Mouse (Mus musculus) embryonic facial prominence, embryonic 14.5 days (tissue): ENCODE data around the gene Ifi207. TPM values are rescaled to one million over a fixed set of nuclear protein-coding genes. Genes with fewer than 3 reads are reported as not detected.
"Not testable (repeated sequence)": the region's sequence is repeated elsewhere in the genome, so short reads cannot be mapped to it uniquely, and the experiment has no call there.

Experiments used
- ATAC-seq: fragments of 200-750 bp; cut with Nextera tagmentation; 2 replicates; pipeline ENCODE4 v1.8.0; 2017; ENCODE audit warnings: low read depth, moderate number of reproducible peaks, moderate TSS enrichment
- DNase-seq: peaks from one replicate; pipeline ENCODE4 v3.0.0-alpha.2; 2015; ENCODE audit warnings: low spot score
- H3K27ac ChIP-seq: fragments of 300-500 bp; sonication (generic); replicated peaks from 2 replicates; pipeline ENCODE4 v1.5.1; 2014; ENCODE audit warnings: low read depth, mild to moderate bottlenecking, low read length, moderate library complexity
- H3K27me3 ChIP-seq: fragments of 300-500 bp; sonication (generic); replicated peaks from 2 replicates; pipeline ENCODE4 v1.6.1; 2014; ENCODE audit warnings: low read length; ENCODE audit not compliant: control insufficient read depth, insufficient read depth
- H3K36me3 ChIP-seq: fragments of 300-500 bp; sonication (generic); 2 replicates; pipeline ENCODE4 v1.6.1; 2014; ENCODE audit warnings: low read length, mixed read lengths; ENCODE audit not compliant: control insufficient read depth, insufficient read depth
- H3K4me1 ChIP-seq: fragments of 300-500 bp; sonication (generic); 2 replicates; pipeline ENCODE4 v1.6.1; 2014; ENCODE audit warnings: antibody characterized with exemption, low read length; ENCODE audit not compliant: control insufficient read depth, insufficient read depth
- H3K4me2 ChIP-seq: fragments of 300-500 bp; sonication (generic); 2 replicates; pipeline ENCODE4 v1.6.1; 2014; ENCODE audit warnings: low read depth, mild to moderate bottlenecking, low read length, moderate library complexity, mixed read lengths
- H3K4me3 ChIP-seq: fragments of 300-500 bp; sonication (generic); 2 replicates; pipeline ENCODE4 v1.5.1; 2014; ENCODE audit warnings: low read depth, mild to moderate bottlenecking, low read length
- H3K9ac ChIP-seq: fragments of 300-500 bp; sonication (generic); 2 replicates; pipeline ENCODE4 v1.6.1; 2014; ENCODE audit warnings: low read depth, mild to moderate bottlenecking, low read length, moderate library complexity, mixed read lengths
- H3K9me3 ChIP-seq: fragments of 300-500 bp; sonication (generic); 2 replicates; pipeline ENCODE4 v1.6.1; 2016; ENCODE audit warnings: low read length; ENCODE audit not compliant: control insufficient read depth
- WGBS: fragments of 180-500 bp; shearing (Covaris S2); extraction: QIAGEN DNeasy Blood & Tissue Kit; methylation state at CpG from one replicate; pipeline ENCODE4 v1.1.7; 2014; 5-methylcytosine and 5-hydroxymethylcytosine counted together
- polyA plus RNA-seq: library from polyadenylated mRNA; unstranded; fragments of >200 nt; fragmentation: Nextera tagmentation; extraction: Ambion mirVana; gene quantifications from 2 replicates; pipeline ENCODE4 v1.2.1, GENCODE M21; 2014

Ifi207 gene
- polyA plus RNA-seq, 1 experiment from 2014 or later: 2.7 TPM

DNA sequence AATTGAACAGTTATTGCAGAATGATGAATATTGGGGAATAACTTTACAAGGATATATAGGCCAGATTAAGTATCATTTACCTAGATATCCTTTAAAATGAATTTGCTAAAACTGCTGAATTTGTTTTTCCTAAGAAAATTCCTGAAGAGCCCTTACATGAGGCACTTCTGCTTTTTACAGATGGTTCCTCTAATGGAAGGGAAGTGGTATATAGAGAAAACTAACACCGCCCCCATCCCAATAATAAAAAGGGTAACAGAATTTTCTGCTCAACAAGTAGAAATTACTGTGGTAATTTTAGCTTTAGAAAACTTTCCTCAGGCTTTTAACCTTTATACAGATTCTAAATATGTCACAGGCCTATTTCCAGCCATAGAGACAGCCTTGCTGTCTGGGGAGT, 47.3 kb downstream of the Ifi207 start:
- Histone ChIP-seq H3K9me3 (no peaks in the 10 kb centered on the region), H3K4me1 (no peaks in the 10 kb centered on the region), H3K27ac (no peak overlapping the region), H3K4me3 (no peak overlapping the region), H3K27me3 (no peaks in the 10 kb centered on the region), H3K36me3 (no peaks in the 10 kb centered on the region), H3K9ac (no peak overlapping the region), H3K4me2 (no peak overlapping the region)
- no peak for DNase-seq
- WGBS: 90% methylated on average over 1 of the region's 1 CpGs
- no peak for ATAC-seq

DNA sequence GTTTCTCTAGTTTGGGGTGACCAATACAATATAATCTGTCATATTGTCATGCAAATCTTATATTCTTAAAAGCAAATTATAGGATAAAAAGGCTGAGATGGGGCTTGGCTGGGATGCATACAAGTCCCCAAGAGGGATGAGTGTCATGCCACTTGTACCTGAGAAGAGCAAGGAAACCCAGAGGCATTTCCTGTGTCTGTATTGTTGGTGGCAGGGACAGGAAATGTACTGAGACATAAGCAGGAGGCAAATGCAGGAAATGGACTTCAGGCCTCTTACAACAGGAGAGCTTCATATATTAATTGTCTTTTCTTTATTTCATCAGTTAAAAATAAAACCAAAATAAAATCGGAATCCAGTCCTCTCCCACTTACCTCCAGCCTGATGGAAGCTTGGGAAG, 62.9 kb downstream of the Ifi207 start:
- not testable (repeated sequence) for ATAC-seq, DNase-seq, H3K27ac ChIP-seq, H3K9me3 ChIP-seq, H3K9ac ChIP-seq, H3K27me3 ChIP-seq, H3K36me3 ChIP-seq, H3K4me2 ChIP-seq, H3K4me3 ChIP-seq, H3K4me1 ChIP-seq
- WGBS: 74% methylated on average over 1 of the region's 1 CpGs

DNA sequence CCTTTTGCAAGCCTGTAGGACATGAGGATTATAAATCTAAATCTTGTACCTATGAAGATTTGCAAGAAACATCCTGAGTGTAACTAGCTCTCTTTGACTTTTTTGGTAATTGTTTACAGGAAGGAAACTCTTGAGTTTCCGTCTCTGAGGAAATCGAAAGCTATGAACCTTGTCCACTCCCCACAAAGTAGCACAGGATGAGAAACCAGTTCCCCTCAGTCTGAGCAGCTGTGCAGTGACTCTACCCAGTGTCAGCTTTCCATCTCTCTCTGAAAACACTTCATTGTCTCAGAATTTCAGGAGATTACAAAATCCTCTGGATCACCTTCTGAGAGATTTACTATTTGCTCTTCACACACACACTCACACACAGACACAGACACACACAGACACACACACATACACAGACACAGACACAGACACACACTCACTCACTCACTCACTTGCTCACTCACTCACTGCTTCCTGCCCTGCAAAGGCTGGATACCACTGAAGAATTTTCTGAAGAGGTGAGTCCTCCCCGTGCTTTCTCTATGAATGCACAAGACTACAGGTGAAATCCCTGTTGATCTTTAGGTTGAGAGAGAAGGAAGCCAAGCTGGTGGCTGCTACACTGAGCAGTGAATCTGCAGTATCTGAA, 68.0 kb downstream of the Ifi207 start, which contains the start of gene Ifi208:
Gene Ifi208 (plus strand): TSS at position 218 of the 640 bp plus-strand sequence.
- not testable (repeated sequence) for ATAC-seq, H3K4me2 ChIP-seq
- WGBS: 41% methylated on average over 3 of the region's 3 CpGs

More for the DNA sequence above, 68.0 kb downstream of the Ifi207 start, which contains the start of gene Ifi208:
- not testable (repeated sequence) for H3K36me3 ChIP-seq, H3K9me3 ChIP-seq, H3K27me3 ChIP-seq, H3K4me1 ChIP-seq, H3K27ac ChIP-seq, H3K4me3 ChIP-seq, DNase-seq, H3K9ac ChIP-seq

Other genes with a start within 250 kb of the Ifi207 start
- not detected in 2 replicates for gene Ifi214, start 205.8 kb downstream of the Ifi207 start, polyA plus RNA-seq
- 0.06 TPM in 1 of 2 replicates, not detected in the other for gene Ifi213, start 142.5 kb downstream of the Ifi207 start, polyA plus RNA-seq
- 0.29 and 0.33 TPM in 2 replicates for gene Ifi209, start 110.8 kb downstream of the Ifi207 start, polyA plus RNA-seq
- not detected in 2 replicates for gene Ifi208, start 68.1 kb downstream of the Ifi207 start, polyA plus RNA-seq
- 2.5 and 3.0 TPM in 2 replicates for gene Ifi204, start 25.2 kb upstream of the Ifi207 start, polyA plus RNA-seq
- gene Ifi211, start 171.3 kb upstream of the Ifi207 start, polyA plus RNA-seq: 1.1 and 1.6 TPM in 2 replicates
- gene Mndal, start 200.7 kb upstream of the Ifi207 start, polyA plus RNA-seq: 2.8 and 3.3 TPM in 2 replicates
- gene Ifi203, start 200.9 kb upstream of the Ifi207 start, polyA plus RNA-seq: 1.2 and 1.4 TPM in 2 replicates
- 1.4 and 1.7 TPM in 2 replicates for gene Ifi202b, start 241.0 kb upstream of the Ifi207 start, polyA plus RNA-seq